Comparison of ENCODE assay signal across 21 mouse cellular contexts in the genomic region with DNA sequence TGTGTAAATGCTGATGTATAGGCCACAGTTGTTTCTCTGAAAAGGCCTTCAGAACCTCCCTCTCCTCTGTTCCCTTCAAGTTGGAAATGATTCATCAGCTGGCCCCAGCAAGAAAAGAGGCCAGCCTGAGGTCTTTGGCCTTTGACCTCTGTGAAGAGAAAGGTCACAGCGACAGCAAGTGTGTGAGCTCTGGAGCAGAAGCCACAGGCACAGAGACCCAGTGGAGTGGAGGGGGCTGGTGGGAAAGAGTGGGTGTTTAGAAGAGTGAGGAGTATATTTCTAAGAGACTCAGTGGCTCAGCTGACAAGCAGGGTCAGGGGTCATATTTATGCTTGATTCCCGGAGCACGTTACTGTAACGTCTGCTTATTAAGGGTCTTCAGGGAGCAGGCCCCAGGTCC.
DNase-seq lines count a peak whose midpoint lies in the region; ATAC-seq and TF ChIP-seq lines count a peak whose summit lies in the region.
"Had no signal": no experiment of that assay in that cellular context is flagged by ENCODE, and none has a peak within 500 bp of the region (broad histone marks: within the 10 kb centered on the region; RNA-seq: fewer than 3 reads in every experiment).

No protein-coding gene starts in this region.

- TF ChIP-seq POLR2A in cerebellum, adult 2 months (IDR thresholded peaks at IDR 0.05; ENCODE audit: borderline replicate concordance, insufficient read depth, low read length): no peak

- no peaks in the 10 kb centered on the region for H3K36me3 ChIP-seq in kidney, postnatal 0 days (ENCODE audit: insufficient read depth, low read length)
- H3K36me3 ChIP-seq in neural tube, embryonic 15.5 days: no peaks in the 10 kb centered on the region
- H3K36me3 ChIP-seq: liver, embryonic 13.5 days; neural tube, embryonic 12.5 days had no signal

- WGBS in kidney, postnatal 0 days: 17% methylated on average over 4 of the region's 4 CpGs
- 14% methylated on average over 4 of the region's 4 CpGs for WGBS in neural tube, embryonic 15.5 days
- 37% methylated on average over 4 of the region's 4 CpGs for WGBS in cerebellum, adult 2 months

- no peak for TF ChIP-seq CTCF in gastrocnemius, adult 2 months (IDR thresholded peaks at IDR 0.05)
- TF ChIP-seq CTCF in kidney, postnatal 0 days (IDR thresholded peaks at IDR 0.05; ENCODE audit: low read depth): no peak
- TF ChIP-seq CTCF in cerebellum, adult 2 months (IDR thresholded peaks at IDR 0.05; ENCODE audit: borderline replicate concordance, insufficient read depth, low read depth, low read length): no peak

- H3K4me3 ChIP-seq in gastrocnemius, adult 2 months: no peak overlapping the region
- no peak overlapping the region for H3K4me3 ChIP-seq in kidney, postnatal 0 days (replicated peaks; ENCODE audit: low read depth, low read length)
- no peak overlapping the region for H3K4me3 ChIP-seq in neural tube, embryonic 15.5 days (replicated peaks)
- no peak overlapping the region for H3K4me3 ChIP-seq in cerebellum, adult 2 months (replicated peaks; ENCODE audit: insufficient read depth, low read depth, low read length)
- H3K4me3 ChIP-seq: layer of hippocampus, adult 2 months; liver, embryonic 13.5 days; neural tube, embryonic 12.5 days had no signal

- intact Hi-C loops in gastrocnemius, adult 2 months (cut with DNase I): no loop called here

- no peak for DNase-seq in gastrocnemius, adult 2 months
- no peak for DNase-seq in gastrocnemius, postnatal 10 days
- DNase-seq in kidney, postnatal 0 days (ENCODE audit: low spot score): no peak
- DNase-seq in kidney, adult 11 months: no peak
- DNase-seq in neural tube, embryonic 10.5 days (ENCODE audit: extremely low spot score, low spot score): peak; percentile 81
- DNase-seq in yolk sac, embryonic 10.5 days (ENCODE audit: low spot score): peak; percentile 78
- DNase-seq in cerebellum, adult 2 months: no peak
- DNase-seq: adrenal gland, postnatal 25 days; cerebellum, postnatal 10 days; forebrain, postnatal 0 days; heart, postnatal 4 days; kidney, postnatal 25 days; liver, embryonic 13.5 days; lung, embryonic 14.5 days; lung, postnatal 4 days; thymus, adult 18-20 months; thymus, postnatal 36 days had no signal

- ATAC-seq in kidney, postnatal 0 days (replicated peaks; ENCODE audit: low FRiP score, low read depth): 0 out of 2 replicates have a peak, but pooled peaks have one; percentile 21
- ATAC-seq in neural tube, embryonic 15.5 days (ENCODE audit: low FRiP score): no peak
- ATAC-seq: forebrain, postnatal 0 days; intestine, postnatal 0 days had no signal

- H3K4me1 ChIP-seq in kidney, postnatal 0 days (replicated peaks; ENCODE audit: insufficient read depth, low read length): 0 out of 2 replicates have a peak, but pooled peaks cover 3% of the 10 kb centered on the region
- H3K4me1 ChIP-seq in neural tube, embryonic 15.5 days: no peaks in the 10 kb centered on the region
- no peaks in the 10 kb centered on the region for H3K4me1 ChIP-seq in cerebellum, adult 2 months (ENCODE audit: control insufficient read depth, insufficient read depth, low read length)
- H3K4me1 ChIP-seq: liver, embryonic 13.5 days had no signal

- H3K4me2 ChIP-seq in kidney, postnatal 0 days (ENCODE audit: low read length): no peak overlapping the region
- no peak overlapping the region for H3K4me2 ChIP-seq in neural tube, embryonic 15.5 days
- H3K4me2 ChIP-seq: liver, embryonic 13.5 days; lung, embryonic 14.5 days; neural tube, embryonic 12.5 days had no signal

- no peak overlapping the region for H3K9ac ChIP-seq in kidney, postnatal 0 days (ENCODE audit: low read depth, low read length)
- H3K9ac ChIP-seq in neural tube, embryonic 15.5 days (replicated peaks): no peak overlapping the region
- H3K9ac ChIP-seq: forebrain, postnatal 0 days; liver, embryonic 13.5 days; lung, embryonic 14.5 days; neural tube, embryonic 12.5 days had no signal

- peak overlapping the region; percentile 13; the same call in 1 of the 2 replicates for H3K27ac ChIP-seq in gastrocnemius, adult 2 months
- H3K27ac ChIP-seq in kidney, postnatal 0 days: no peak overlapping the region
- H3K27ac ChIP-seq in neural tube, embryonic 15.5 days (replicated peaks): no peak overlapping the region
- H3K27ac ChIP-seq in cerebellum, adult 2 months (ENCODE audit: insufficient read depth, low read length): no peak overlapping the region
- H3K27ac ChIP-seq: layer of hippocampus, adult 2 months; liver, embryonic 13.5 days; neural tube, embryonic 12.5 days had no signal

- H3K27me3 ChIP-seq in kidney, postnatal 0 days (ENCODE audit: insufficient read depth, low read length): no peaks in the 10 kb centered on the region
- H3K27me3 ChIP-seq in neural tube, embryonic 15.5 days (replicated peaks): no peaks in the 10 kb centered on the region
- H3K27me3 ChIP-seq in cerebellum, adult 2 months (ENCODE audit: control insufficient read depth, insufficient read depth, low read length): no peaks in the 10 kb centered on the region
- H3K27me3 ChIP-seq: liver, embryonic 13.5 days; neural tube, embryonic 12.5 days had no signal

- H3K9me3 ChIP-seq in kidney, postnatal 0 days (replicated peaks; ENCODE audit: low read length): no peaks in the 10 kb centered on the region
- no peaks in the 10 kb centered on the region for H3K9me3 ChIP-seq in neural tube, embryonic 15.5 days (replicated peaks)
- H3K9me3 ChIP-seq: liver, embryonic 13.5 days; neural tube, embryonic 12.5 days had no signal

Comparison
In these comparisons a context has a peak if more than half of its experiments do, and no peak if none do; other contexts are left out.
1. DNase-seq: peak in neural tube, embryonic 10.5 days (single experiment) and yolk sac, embryonic 10.5 days (single experiment); none in gastrocnemius, adult 2 months (single experiment), gastrocnemius, postnatal 10 days (single experiment), kidney, postnatal 0 days (single experiment), kidney, adult 11 months (single experiment) and cerebellum, adult 2 months (0 of 2).